Mouse (Mus musculus): ENCODE results near the gene Hist1h1c. TPM values are rescaled to one million over a fixed set of nuclear protein-coding genes. Genes with fewer than 3 reads are reported as not detected.
A peak's percentile ranks its signal among the peaks of the same experiment; 100 is the strongest.
"Not testable (repeated sequence)": the region's sequence is repeated elsewhere in the genome, so short reads cannot be mapped to it uniquely, and the experiment has no call there.

The Hist1h1c gene
- polyA plus RNA-seq, 1 experiment from 2014 or later: 36.4 TPM

DNA sequence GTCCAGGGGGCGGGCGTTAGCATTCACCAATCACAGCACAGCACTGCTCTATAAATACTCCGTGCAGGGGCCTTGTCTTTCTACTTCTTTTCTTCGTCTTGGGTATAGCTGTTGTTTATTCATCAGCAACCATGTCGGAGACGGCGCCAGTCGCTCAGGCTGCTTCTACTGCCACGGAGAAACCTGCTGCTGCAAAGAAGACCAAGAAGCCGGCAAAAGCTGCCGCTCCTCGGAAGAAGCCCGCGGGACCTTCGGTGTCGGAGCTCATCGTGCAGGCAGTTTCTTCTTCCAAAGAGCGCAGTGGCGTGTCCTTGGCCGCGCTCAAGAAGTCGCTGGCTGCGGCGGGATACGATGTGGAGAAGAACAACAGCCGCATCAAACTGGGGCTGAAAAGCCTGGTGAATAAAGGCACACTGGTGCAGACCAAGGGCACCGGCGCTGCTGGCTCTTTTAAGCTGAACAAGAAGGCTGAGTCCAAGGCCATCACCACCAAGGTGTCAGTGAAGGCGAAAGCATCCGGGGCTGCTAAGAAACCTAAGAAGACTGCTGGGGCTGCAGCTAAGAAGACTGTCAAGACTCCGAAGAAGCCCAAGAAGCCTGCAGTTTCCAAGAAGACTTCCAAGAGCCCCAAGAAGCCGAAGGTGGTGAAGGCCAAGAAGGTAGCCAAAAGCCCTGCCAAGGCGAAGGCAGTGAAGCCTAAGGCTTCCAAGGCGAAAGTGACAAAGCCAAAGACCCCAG is 25.1 kb downstream of the Hist1h1c start, which contains the start of gene Hist1h1a:
TSS of gene Hist1h1a (plus strand) at position 81 of the 738 bp plus-strand sequence.
- 3% methylated on average over 34 of the region's 34 CpGs for WGBS
- Histone ChIP-seq H3K9me3 (replicated peaks) (no peaks in the 10 kb centered on the region), H3K4me3 (replicated peaks) (peak within 1 kb of the TSS; percentile 58), H3K36me3 (no peaks in the 10 kb centered on the region), H3K4me1 (peaks cover 32% of the 10 kb centered on the region), H3K27ac (replicated peaks) (peak within 1 kb of the TSS; percentile 96), H3K4me2 (replicated peaks) (peak within 1 kb of the TSS; percentile 84), H3K9ac (peak within 1 kb of the TSS; percentile 47), H3K27me3 (no peaks in the 10 kb centered on the region)
- peak; percentile 82 for ATAC-seq (ENCODE audit: insufficient number of reproducible peaks, low FRiP score, low TSS enrichment, low read depth)

DNA sequence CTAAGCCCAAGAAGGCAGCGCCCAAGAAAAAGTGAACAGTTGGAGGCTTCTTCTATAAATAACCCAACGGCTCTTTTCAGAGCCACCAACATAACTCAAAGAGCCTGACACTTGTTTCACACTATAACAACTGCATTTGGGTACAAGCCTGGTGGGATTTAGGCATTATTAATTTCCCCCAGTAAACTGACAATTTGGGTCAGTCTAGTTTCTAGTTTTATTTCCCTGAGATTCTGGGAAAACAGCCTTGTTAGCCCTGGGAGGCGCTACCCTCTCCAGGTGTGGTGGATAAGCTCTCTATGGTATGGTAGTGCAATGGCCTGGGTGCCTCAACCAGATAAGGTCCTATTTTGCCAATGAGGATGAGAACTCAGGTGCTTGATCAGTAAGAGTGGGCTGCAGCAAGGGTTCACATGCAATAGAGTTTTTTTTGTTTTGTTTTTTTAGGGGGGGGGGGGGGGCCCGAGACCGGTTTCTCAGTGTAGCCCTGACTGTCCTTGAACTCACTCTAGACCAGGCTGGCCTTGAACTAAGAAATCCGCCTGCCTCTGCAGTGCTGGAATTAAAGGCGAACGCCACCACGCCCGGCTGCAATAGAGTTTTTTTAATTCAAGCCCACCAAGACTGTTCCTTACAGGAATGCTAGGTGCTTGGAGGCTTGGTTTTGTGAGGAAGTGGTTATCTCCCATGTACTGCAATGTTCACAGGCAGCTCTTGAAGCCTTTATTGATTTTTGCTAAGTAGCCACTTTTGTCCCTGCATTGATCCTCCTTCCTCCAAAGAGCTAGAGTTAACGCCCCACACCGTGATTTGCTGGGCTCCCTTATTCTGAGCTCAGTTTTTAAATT is 25.9 kb downstream of the Hist1h1c start:
- no peaks in the 10 kb centered on the region for H3K9me3 ChIP-seq (replicated peaks)
- peak overlapping the region; percentile 58 for H3K4me3 ChIP-seq (replicated peaks)
- H3K36me3 ChIP-seq: no peaks in the 10 kb centered on the region
- H3K27ac ChIP-seq (replicated peaks): peak overlapping the region; percentile 96
- no peaks in the 10 kb centered on the region for H3K27me3 ChIP-seq
- 38% methylated on average over 12 of the region's 12 CpGs for WGBS
- peak overlapping the region; percentile 84 for H3K4me2 ChIP-seq (replicated peaks)
- ATAC-seq (ENCODE audit: insufficient number of reproducible peaks, low FRiP score, low TSS enrichment, low read depth): no peak
- H3K4me1 ChIP-seq: peaks cover 32% of the 10 kb centered on the region
- peak overlapping the region; percentile 47 for H3K9ac ChIP-seq

DNA sequence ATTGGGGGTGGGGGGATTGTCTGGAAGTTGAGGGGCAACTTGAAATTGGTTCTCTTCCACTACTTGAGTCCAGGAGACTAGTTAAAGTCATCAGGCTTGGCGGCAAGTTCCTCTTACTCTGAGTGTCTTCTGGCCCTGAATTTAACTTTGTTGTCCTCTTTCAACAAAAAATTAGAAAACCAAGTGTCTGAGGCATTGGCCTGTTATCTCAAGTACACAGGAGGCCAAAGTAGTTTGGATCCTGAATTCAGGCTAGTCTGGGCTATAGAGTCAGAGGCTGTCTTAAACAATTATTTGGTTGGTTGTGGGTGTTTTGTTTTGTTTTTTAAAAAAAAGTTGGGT is 26.5 kb downstream of the Hist1h1c start:
- no peak for ATAC-seq (ENCODE audit: insufficient number of reproducible peaks, low FRiP score, low TSS enrichment, low read depth)

DNA sequence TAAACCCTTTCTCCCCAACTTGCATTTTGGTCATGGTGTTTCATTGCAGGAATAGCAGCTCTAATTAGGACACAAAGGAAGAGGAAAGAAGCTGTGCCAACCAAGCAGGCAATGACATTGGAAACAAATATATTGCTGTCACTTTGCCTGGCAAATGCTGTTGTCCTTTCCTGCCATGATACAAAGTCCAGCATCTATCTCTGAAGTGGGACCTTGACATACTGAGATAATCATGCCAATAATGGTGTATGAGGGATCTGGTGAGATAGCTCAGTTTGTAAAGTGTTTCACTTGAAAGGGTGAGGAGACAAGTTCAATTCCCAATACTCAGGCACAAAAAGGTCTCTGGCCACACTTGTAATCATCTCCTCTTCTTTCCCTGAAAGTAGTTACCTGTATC is 28.2 kb downstream of the Hist1h1c start:
- Histone ChIP-seq H3K4me1 (peaks cover 20% of the 10 kb centered on the region), H3K27ac (replicated peaks) (no peak overlapping the region), H3K27me3 (no peaks in the 10 kb centered on the region), H3K36me3 (no peaks in the 10 kb centered on the region), H3K4me2 (replicated peaks) (no peak overlapping the region), H3K9me3 (replicated peaks) (no peaks in the 10 kb centered on the region), H3K4me3 (replicated peaks) (no peak overlapping the region), H3K9ac (no peak overlapping the region)
- no peak for ATAC-seq (ENCODE audit: insufficient number of reproducible peaks, low FRiP score, low TSS enrichment, low read depth)

More for the DNA sequence above, 26.5 kb downstream of the Hist1h1c start:
- Histone ChIP-seq H3K4me3 (replicated peaks) (0 out of 2 replicates have a peak overlapping the region, but pooled peaks have one; percentile 4), H3K4me1 (peaks cover 29% of the 10 kb centered on the region), H3K27ac (replicated peaks) (no peak overlapping the region), H3K9ac (no peak overlapping the region), H3K4me2 (replicated peaks) (peak overlapping the region; percentile 84; the same call in 1 of the 2 replicates), H3K9me3 (replicated peaks) (no peaks in the 10 kb centered on the region), H3K36me3 (no peaks in the 10 kb centered on the region), H3K27me3 (no peaks in the 10 kb centered on the region)
- 83% methylated on average over 1 of the region's 1 CpGs for WGBS

DNA sequence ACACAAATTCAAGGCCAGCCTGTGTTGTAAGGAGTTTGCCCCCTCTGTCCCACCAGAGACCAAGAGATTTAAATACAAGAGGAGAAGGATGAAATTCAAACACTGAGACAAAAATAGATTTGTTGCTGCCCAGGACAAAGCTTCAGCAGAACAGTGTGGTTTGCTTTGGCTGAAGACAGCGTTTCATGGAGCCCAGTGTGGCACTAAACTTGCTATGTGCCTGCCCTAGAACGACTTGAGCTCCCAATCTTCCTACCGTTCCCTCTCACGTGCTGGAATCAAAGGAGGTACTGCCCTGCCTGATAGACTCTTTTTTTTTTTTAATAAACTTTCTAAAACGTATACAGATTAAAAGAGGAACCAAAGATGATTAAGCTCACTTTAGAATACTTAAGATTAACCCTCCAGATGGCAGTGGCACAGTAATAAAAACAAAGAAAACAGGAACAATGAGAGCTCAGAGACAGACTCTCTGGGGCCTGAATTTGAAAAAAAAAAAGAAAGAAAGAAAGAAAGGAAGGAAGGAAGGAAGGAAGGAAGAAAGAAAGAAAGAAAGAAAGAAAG is 30.3 kb downstream of the Hist1h1c start:
- Histone ChIP-seq H3K4me3 (replicated peaks) (no peak overlapping the region), H3K4me2 (replicated peaks) (no peak overlapping the region), H3K36me3 (no peaks in the 10 kb centered on the region), H3K27me3 (no peaks in the 10 kb centered on the region), H3K27ac (replicated peaks) (no peak overlapping the region), H3K9ac (no peak overlapping the region), H3K9me3 (replicated peaks) (no peaks in the 10 kb centered on the region), H3K4me1 (peaks cover 11% of the 10 kb centered on the region)
- no peak for ATAC-seq (ENCODE audit: insufficient number of reproducible peaks, low FRiP score, low TSS enrichment, low read depth)
- 45% methylated on average over 5 of the region's 5 CpGs for WGBS

DNA sequence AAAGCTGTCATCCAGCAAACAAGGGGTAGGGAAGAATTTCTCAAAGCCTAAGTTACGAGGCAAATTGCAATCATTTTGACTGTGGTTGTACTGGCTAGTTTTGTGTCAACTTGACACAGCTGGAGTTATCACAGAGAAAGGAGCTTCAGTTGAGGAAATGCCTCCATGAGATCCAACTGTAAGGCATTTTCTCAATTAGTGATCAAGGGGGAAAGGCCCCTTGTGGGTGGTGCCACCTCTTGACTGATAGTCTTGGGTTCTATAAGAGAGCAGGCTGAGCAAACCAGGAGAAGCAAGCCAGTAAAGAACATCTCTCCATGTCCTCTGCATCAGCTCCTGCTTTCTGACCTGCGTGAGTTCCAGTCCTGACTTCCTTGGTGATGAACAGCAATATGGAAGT is 31.0 kb downstream of the Hist1h1c start, which contains the start of gene Trim38:
TSS of gene Trim38 (plus strand) at position 301 of the 400 bp plus-strand sequence.
- H3K36me3 ChIP-seq; H3K4me1 ChIP-seq; H3K9me3 ChIP-seq (replicated peaks); H3K27ac ChIP-seq (replicated peaks); H3K9ac ChIP-seq; H3K4me3 ChIP-seq (replicated peaks); ATAC-seq (ENCODE audit: insufficient number of reproducible peaks, low FRiP score, low TSS enrichment, low read depth); H3K27me3 ChIP-seq; H3K4me2 ChIP-seq (replicated peaks): not testable (repeated sequence)
- WGBS: 84% methylated on average over 2 of the region's 2 CpGs

DNA sequence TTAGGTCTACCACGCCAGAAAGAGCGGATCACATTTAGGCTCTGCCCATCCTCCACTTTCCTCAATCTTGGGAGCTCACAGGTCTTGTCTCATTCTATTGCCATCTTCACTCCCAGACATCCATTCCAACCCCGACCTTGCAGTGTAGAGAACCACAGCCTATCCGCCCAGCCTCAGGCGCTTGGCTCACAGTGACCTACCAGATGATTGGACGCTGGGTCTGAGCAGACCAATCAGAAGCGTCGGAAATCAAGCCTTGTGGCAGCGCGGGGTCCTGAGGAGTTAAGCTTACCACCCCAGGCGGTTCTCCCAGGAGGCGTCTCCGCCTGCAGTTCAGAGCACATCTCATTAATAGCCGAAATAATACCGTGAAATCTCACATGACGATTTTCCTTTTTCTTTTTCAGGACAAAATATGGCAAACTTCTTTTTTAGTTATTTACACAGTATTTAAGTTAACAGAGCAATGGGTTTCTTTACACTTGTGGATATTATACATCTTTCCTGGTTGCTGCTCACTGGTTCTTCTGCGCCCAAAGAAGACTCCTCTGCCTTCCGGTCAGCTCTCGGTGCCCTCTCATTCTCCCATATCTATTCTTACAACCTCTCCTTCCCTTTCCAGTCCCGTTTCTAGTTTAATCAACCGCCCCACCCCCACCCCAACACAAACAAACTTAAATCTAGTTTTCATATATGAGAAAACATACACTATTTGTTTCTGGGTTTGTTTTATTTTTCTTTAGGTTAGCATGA is 34.1 kb downstream of the Hist1h1c start:
- Histone ChIP-seq H3K9ac (no peak overlapping the region), H3K9me3 (replicated peaks) (no peaks in the 10 kb centered on the region), H3K4me1 (no peaks in the 10 kb centered on the region), H3K27me3 (no peaks in the 10 kb centered on the region), H3K36me3 (no peaks in the 10 kb centered on the region), H3K27ac (replicated peaks) (no peak overlapping the region), H3K4me3 (replicated peaks) (0 out of 2 replicates have a peak overlapping the region, but pooled peaks have one; percentile 11), H3K4me2 (replicated peaks) (peak overlapping the region; percentile 48)
- 16% methylated on average over 21 of the region's 21 CpGs for WGBS
- ATAC-seq (ENCODE audit: insufficient number of reproducible peaks, low FRiP score, low TSS enrichment, low read depth): peak; percentile 78; the same call in 1 of the 2 replicates

DNA sequence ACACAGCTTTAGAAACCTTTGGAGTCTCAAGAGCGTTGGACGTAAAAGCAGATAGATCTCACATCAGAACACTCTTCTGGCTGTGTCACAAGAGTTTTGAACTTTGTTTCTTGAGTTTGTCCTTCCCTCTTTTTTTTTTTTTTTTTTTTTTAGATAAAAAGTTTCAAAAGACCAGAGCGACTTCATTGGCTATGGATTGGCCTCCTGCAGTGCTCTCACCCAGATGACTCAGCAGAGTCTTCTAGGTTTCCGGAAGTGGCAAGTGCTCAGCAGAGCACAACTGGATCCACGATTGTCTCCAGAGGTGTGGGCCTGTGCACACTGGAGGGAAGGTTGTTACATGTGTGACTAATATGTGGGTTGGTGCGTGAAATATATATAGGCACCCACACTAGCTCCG is 39.7 kb downstream of the Hist1h1c start:
- H3K4me3 ChIP-seq (replicated peaks): no peak overlapping the region
- no peak overlapping the region for H3K9ac ChIP-seq
- ATAC-seq (ENCODE audit: insufficient number of reproducible peaks, low FRiP score, low TSS enrichment, low read depth): no peak
- H3K9me3 ChIP-seq (replicated peaks): no peaks in the 10 kb centered on the region
- H3K4me1 ChIP-seq: no peaks in the 10 kb centered on the region
- no peak overlapping the region for H3K27ac ChIP-seq (replicated peaks)
- 92% methylated on average over 7 of the region's 7 CpGs for WGBS
- no peaks in the 10 kb centered on the region for H3K36me3 ChIP-seq
- no peaks in the 10 kb centered on the region for H3K27me3 ChIP-seq
- no peak overlapping the region for H3K4me2 ChIP-seq (replicated peaks)

DNA sequence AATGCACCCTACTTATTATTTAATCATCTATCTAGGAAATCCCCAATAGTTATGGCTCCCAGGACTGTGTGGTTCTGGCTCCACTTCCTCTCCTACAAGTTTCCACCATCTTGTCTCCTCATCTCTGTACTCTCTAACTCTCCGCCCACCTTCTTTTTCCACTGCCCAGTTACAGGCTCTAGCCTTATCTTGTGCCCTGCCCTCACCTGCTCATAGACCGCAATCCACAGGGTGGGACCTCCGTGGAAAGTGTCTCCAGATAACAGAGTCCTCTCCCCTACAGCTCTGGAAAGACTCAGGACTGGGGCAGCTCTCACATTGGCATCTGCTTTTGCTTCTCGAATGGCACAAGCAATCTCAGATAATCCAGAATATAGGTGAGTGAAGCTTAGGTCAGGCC is 40.4 kb downstream of the Hist1h1c start:
- no peak overlapping the region for H3K9ac ChIP-seq
- no peaks in the 10 kb centered on the region for H3K36me3 ChIP-seq
- no peak overlapping the region for H3K4me2 ChIP-seq (replicated peaks)
- no peaks in the 10 kb centered on the region for H3K27me3 ChIP-seq
- WGBS: 82% methylated on average over 4 of the region's 4 CpGs
- no peaks in the 10 kb centered on the region for H3K4me1 ChIP-seq
- no peak for ATAC-seq (ENCODE audit: insufficient number of reproducible peaks, low FRiP score, low TSS enrichment, low read depth)
- no peak overlapping the region for H3K4me3 ChIP-seq (replicated peaks)
- no peaks in the 10 kb centered on the region for H3K9me3 ChIP-seq (replicated peaks)
- H3K27ac ChIP-seq (replicated peaks): no peak overlapping the region

Measured in embryonic facial prominence, embryonic 15.5 days (tissue).